Mouse (Mus musculus): ENCODE measurements at regions not wholly inside any gene's neighbourhood (a gene's known extent, or its start where the extent isn't known, plus 50 kb on each side); places are given as distances from the start of the nearest gene placed in this dataset.

- TF ChIP-seq CTCF (IDR thresholded peaks at IDR 0.05 in 2 of 3, conservative IDR thresholded peaks at IDR 0.05 in 1 of 3; ENCODE audit: control insufficient read depth in 1 of 3, insufficient read depth in 1 of 3, low read depth in 2 of 3, low read length in 3 of 3, poor library complexity in 1 of 3, severe bottlenecking in 1 of 3) = no peak
- no peak for TF ChIP-seq CHD1 (IDR thresholded peaks at IDR 0.05; ENCODE audit: low read depth, low read length)
Observed at GRCm38 (mm10) chr5:111929991-111930339, 196.2 kb downstream of the Gm26897 start.
